Mouse (Mus musculus): ENCODE results near the gene Tmem28.
A peak's percentile ranks its signal among the peaks of the same experiment; 100 is the strongest.

Tmem28 gene

GRCm38 (mm10) chrX:99820790-99821395 is at the start of gene Tmem28:
Gene Tmem28, plus strand, starts transcription at chrX:99821021.
- DNase-seq = no peak

- no peak for DNase-seq
Observed at GRCm38 (mm10) chrX:99780308-99780707, 40.5 kb upstream of the Tmem28 start.

- DNase-seq = no peak
Observed at GRCm38 (mm10) chrX:99808375-99808774, 12.4 kb upstream of the Tmem28 start.

- DNase-seq = peak; percentile 25 to 48
Observed at GRCm38 (mm10) chrX:99819395-99819935, 1.4 kb upstream of the Tmem28 start.

GRCm38 (mm10) chrX:99819936-99820789 is 658 bp upstream of the Tmem28 start:
- DNase-seq = peak; percentile 21 to 26

- DNase-seq = no peak
Observed at GRCm38 (mm10) chrX:99842090-99842489, 21.3 kb downstream of the Tmem28 start.

- peak; percentile 66 to 71 for DNase-seq
Observed at GRCm38 (mm10) chrX:99853261-99853741, 32.5 kb downstream of the Tmem28 start.

GRCm38 (mm10) chrX:99853834-99854233 is 33.0 kb downstream of the Tmem28 start:
- DNase-seq = no peak

- DNase-seq = no peak
Observed at GRCm38 (mm10) chrX:99872228-99872627, 51.4 kb downstream of the Tmem28 start.

GRCm38 (mm10) chrX:99872632-99873201 is 51.9 kb downstream of the Tmem28 start:
- DNase-seq = no peak

GRCm38 (mm10) chrX:99873259-99873919 is 52.6 kb downstream of the Tmem28 start:
- no peak for DNase-seq

GRCm38 (mm10) chrX:99873920-99874296 is 53.1 kb downstream of the Tmem28 start:
- DNase-seq = no peak

GRCm38 (mm10) chrX:99876781-99877180 is 56.0 kb downstream of the Tmem28 start:
- no peak for DNase-seq

- no peak for DNase-seq
Observed at GRCm38 (mm10) chrX:99883396-99883795, 62.6 kb downstream of the Tmem28 start.

Data from lung, adult 18-20 months (tissue).